Mouse (Mus musculus): ENCODE results near the gene Inpp5f. TPM values are rescaled to one million over a fixed set of nuclear protein-coding genes. Genes with fewer than 3 reads are reported as not detected.

The Inpp5f gene
- total and polyA plus RNA-seq, 3 experiments, result 7.6 to 44.0 (median 23.8) TPM

DNA sequence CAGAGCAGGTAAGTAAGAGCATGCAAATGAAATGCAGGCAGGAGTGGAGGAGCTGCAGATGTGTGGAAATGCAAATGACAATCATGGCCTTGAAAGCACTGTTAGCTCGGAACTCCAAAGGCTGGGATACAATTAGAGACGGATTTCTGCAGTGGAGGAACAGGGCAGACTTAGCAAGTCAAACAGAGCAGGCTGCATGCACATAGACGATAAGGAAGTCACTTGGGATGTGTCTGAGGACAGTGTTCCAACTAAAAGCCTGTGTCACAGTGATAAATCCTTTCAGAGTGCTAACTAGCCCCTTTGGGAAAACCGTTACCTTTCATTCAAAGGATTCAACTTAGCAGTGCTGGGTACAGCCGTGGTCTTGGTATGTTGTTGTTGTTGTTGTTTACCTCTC, 56.7 kb downstream of the Inpp5f start:
- no peak for ATAC-seq (ENCODE audit: extremely low read depth, insufficient number of reproducible peaks, low FRiP score, poor library complexity, severe bottlenecking)
- Histone ChIP-seq H3K27me3 (ENCODE audit: insufficient read depth, low read length) (no peaks in the 10 kb centered on the region), H3K4me1 (ENCODE audit: insufficient read depth, low read depth, low read length) (peaks cover 62% of the 10 kb centered on the region), H3K36me3 (replicated peaks) (peaks cover 51% of the 10 kb centered on the region), H3K4me3 (ENCODE audit: low read depth, low read length) (no peak overlapping the region), H3K9me3 (replicated peaks) (peaks cover 3% of the 10 kb centered on the region; the same call in 1 of the 2 replicates)
- DNase-seq (ENCODE audit: low spot score), result no peak
- TF ChIP-seq TAL1 (conservative IDR thresholded peaks at IDR 0.05; ENCODE audit: low read depth, low read length) (peak; percentile 47), POLR2AphosphoS5 (IDR thresholded peaks at IDR 0.05; ENCODE audit: insufficient replicate concordance, low read depth, low read length) (no peak), GATA2 (IDR thresholded peaks at IDR 0.05; ENCODE audit: borderline replicate concordance, low read depth, low read length) (no peak)

DNA sequence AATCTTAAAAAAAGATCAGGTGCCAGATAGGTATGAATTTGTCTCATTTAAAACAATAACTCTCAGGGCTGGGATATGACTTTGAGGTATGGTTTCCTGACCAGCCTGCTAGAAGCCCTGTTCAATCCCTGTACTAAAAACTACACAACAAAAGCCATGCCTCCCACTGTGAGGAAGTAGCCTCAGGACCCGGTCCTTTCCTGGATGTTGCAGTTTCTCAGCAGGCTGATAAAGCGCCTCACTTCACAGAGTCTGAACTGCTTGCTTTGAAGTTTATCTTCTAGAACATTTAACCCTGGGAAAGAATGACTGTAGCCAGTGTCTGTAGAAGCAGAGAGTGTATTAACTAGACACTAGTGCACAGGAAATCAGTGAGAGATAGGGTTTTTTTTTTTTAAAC, 57.7 kb downstream of the Inpp5f start:
- H3K27me3 ChIP-seq (ENCODE audit: insufficient read depth, low read length), result no peaks in the 10 kb centered on the region
- ATAC-seq (ENCODE audit: extremely low read depth, insufficient number of reproducible peaks, low FRiP score, poor library complexity, severe bottlenecking) (no peak), DNase-seq (ENCODE audit: low spot score) (no peak)
- H3K9me3 ChIP-seq (replicated peaks), result peaks cover 3% of the 10 kb centered on the region; the same call in 1 of the 2 replicates
- no peak for TF ChIP-seq POLR2AphosphoS5 (IDR thresholded peaks at IDR 0.05; ENCODE audit: insufficient replicate concordance, low read depth, low read length)
- TF ChIP-seq GATA2 (IDR thresholded peaks at IDR 0.05; ENCODE audit: borderline replicate concordance, low read depth, low read length), result no peak
- no peak for TF ChIP-seq TAL1 (conservative IDR thresholded peaks at IDR 0.05; ENCODE audit: low read depth, low read length)
- no peak for TF ChIP-seq CTCF (IDR thresholded peaks at IDR 0.05; ENCODE audit: low read depth, low read length)
- no peak for TF ChIP-seq GATA1 (IDR thresholded peaks at IDR 0.05; ENCODE audit: borderline replicate concordance, low read length)
- H3K36me3 ChIP-seq (replicated peaks), result peaks cover 50% of the 10 kb centered on the region
- H3K4me3 ChIP-seq (ENCODE audit: low read depth, low read length), result no peak overlapping the region
- peaks cover 70% of the 10 kb centered on the region for H3K4me1 ChIP-seq (ENCODE audit: insufficient read depth, low read depth, low read length)

DNA sequence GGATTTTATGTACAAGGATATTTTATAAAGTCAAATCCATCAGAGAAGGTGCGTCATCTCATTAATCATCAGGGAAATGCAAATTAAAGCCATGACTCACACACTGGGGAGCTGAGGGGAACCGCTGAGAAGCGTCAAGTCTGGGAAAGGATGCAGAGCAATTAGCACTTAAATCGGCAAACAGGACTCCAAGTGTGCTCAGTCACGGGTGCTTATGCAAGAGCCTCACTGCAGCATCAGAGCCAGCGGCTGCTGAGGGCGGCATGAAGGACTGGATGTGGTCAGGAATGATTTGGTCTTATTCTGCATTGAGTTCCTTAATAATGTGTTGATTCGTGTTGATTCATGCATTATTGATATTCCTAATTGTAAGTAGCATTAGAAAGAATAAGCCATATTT, 60.8 kb downstream of the Inpp5f start:
- TF ChIP-seq GATA1 (IDR thresholded peaks at IDR 0.05; ENCODE audit: borderline replicate concordance, low read length) (no peak), GATA2 (IDR thresholded peaks at IDR 0.05; ENCODE audit: borderline replicate concordance, low read depth, low read length) (no peak), TAL1 (conservative IDR thresholded peaks at IDR 0.05; ENCODE audit: low read depth, low read length) (no peak), POLR2AphosphoS5 (IDR thresholded peaks at IDR 0.05; ENCODE audit: insufficient replicate concordance, low read depth, low read length) (no peak), CTCF (IDR thresholded peaks at IDR 0.05; ENCODE audit: low read depth, low read length) (no peak)
- DNase-seq (ENCODE audit: low spot score), result no peak
- H3K36me3 ChIP-seq (replicated peaks), result peaks cover 53% of the 10 kb centered on the region
- peaks cover 39% of the 10 kb centered on the region for H3K4me1 ChIP-seq (ENCODE audit: insufficient read depth, low read depth, low read length)
- peak overlapping the region; percentile 59 for H3K4me3 ChIP-seq (ENCODE audit: low read depth, low read length)
- H3K9me3 ChIP-seq (replicated peaks), result peaks cover 3% of the 10 kb centered on the region; the same call in 1 of the 2 replicates
- no peaks in the 10 kb centered on the region for H3K27me3 ChIP-seq (ENCODE audit: insufficient read depth, low read length)
- ATAC-seq (ENCODE audit: extremely low read depth, insufficient number of reproducible peaks, low FRiP score, poor library complexity, severe bottlenecking), result no peak

DNA sequence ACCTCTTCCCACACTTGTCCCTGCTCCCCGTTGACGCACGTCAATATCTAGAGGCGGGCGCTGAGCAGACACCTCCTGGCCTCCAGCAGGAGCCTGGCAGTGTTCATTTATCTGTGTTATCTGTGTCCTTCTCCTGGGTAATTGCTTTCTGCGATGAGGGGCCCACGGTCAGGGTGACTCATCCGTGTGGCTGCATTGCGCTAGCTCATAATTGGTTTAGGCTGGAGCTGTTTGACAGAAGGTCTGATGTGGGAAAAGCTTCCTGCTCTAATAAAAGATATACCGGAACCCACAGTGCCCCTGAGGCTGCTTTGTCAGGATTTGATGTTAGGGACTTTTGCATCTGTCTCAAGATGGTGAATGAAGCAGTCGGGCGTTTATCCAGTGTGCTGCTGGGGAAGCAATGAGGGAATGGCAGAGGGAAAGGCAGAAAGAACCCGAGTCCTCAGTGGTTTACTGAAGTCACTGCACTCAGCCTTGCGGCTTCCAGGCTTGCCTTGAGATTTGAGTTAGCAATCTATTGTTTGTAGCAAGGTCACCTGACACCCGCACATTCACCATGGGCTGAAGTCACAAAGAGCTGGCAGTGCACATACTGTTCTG, 61.4 kb downstream of the Inpp5f start:
- peaks cover 34% of the 10 kb centered on the region for H3K4me1 ChIP-seq (ENCODE audit: insufficient read depth, low read depth, low read length)
- peak; percentile 73 for DNase-seq (ENCODE audit: low spot score)

DNA sequence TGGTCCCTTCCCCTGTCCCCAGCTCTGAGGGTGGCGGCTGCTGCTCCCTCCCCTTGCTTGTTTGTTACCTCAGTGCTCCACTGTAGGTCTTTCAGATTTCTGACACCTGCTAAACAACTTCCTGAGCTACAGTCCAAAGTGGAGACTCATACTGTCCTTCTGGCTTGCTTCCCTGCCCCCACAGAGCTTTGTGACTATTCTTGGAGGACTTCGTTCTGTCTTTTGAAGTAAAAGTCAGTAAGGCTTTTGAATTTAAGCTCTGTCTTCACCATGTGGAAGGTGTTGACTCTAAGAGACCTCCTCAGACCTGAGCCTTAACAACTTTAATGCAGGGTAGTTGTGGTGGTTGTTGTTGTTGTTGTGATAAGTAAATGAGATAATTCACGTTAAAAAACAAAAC, 67.4 kb downstream of the Inpp5f start:
- H3K27me3 ChIP-seq (ENCODE audit: insufficient read depth, low read length), result no peaks in the 10 kb centered on the region
- H3K9me3 ChIP-seq (replicated peaks), result peaks cover 3% of the 10 kb centered on the region; the same call in 1 of the 2 replicates
- ATAC-seq (ENCODE audit: extremely low read depth, insufficient number of reproducible peaks, low FRiP score, poor library complexity, severe bottlenecking), result no peak
- peaks cover 60% of the 10 kb centered on the region for H3K36me3 ChIP-seq (replicated peaks)
- TF ChIP-seq GATA1 (IDR thresholded peaks at IDR 0.05; ENCODE audit: borderline replicate concordance, low read length) (no peak), CTCF (IDR thresholded peaks at IDR 0.05; ENCODE audit: low read depth, low read length) (no peak), TAL1 (conservative IDR thresholded peaks at IDR 0.05; ENCODE audit: low read depth, low read length) (no peak), POLR2AphosphoS5 (IDR thresholded peaks at IDR 0.05; ENCODE audit: insufficient replicate concordance, low read depth, low read length) (no peak), GATA2 (IDR thresholded peaks at IDR 0.05; ENCODE audit: borderline replicate concordance, low read depth, low read length) (no peak)
- no peak overlapping the region for H3K4me3 ChIP-seq (ENCODE audit: low read depth, low read length)
- peaks cover 6% of the 10 kb centered on the region for H3K4me1 ChIP-seq (ENCODE audit: insufficient read depth, low read depth, low read length)
- no peak for DNase-seq (ENCODE audit: low spot score)

More for the DNA sequence above, 61.4 kb downstream of the Inpp5f start:
- peak; percentile 98 for ATAC-seq (ENCODE audit: extremely low read depth, insufficient number of reproducible peaks, low FRiP score, poor library complexity, severe bottlenecking)
- H3K9me3 ChIP-seq (replicated peaks), result peaks cover 3% of the 10 kb centered on the region; the same call in 1 of the 2 replicates
- no peaks in the 10 kb centered on the region for H3K27me3 ChIP-seq (ENCODE audit: insufficient read depth, low read length)
- peak overlapping the region; percentile 59 for H3K4me3 ChIP-seq (ENCODE audit: low read depth, low read length)
- TF ChIP-seq TAL1 (conservative IDR thresholded peaks at IDR 0.05; ENCODE audit: low read depth, low read length), result no peak
- no peak for TF ChIP-seq CTCF (IDR thresholded peaks at IDR 0.05; ENCODE audit: low read depth, low read length)
- no peak for TF ChIP-seq GATA2 (IDR thresholded peaks at IDR 0.05; ENCODE audit: borderline replicate concordance, low read depth, low read length)
- no peak for TF ChIP-seq POLR2AphosphoS5 (IDR thresholded peaks at IDR 0.05; ENCODE audit: insufficient replicate concordance, low read depth, low read length)
- no peak for TF ChIP-seq GATA1 (IDR thresholded peaks at IDR 0.05; ENCODE audit: borderline replicate concordance, low read length)
- peaks cover 53% of the 10 kb centered on the region for H3K36me3 ChIP-seq (replicated peaks)

DNA sequence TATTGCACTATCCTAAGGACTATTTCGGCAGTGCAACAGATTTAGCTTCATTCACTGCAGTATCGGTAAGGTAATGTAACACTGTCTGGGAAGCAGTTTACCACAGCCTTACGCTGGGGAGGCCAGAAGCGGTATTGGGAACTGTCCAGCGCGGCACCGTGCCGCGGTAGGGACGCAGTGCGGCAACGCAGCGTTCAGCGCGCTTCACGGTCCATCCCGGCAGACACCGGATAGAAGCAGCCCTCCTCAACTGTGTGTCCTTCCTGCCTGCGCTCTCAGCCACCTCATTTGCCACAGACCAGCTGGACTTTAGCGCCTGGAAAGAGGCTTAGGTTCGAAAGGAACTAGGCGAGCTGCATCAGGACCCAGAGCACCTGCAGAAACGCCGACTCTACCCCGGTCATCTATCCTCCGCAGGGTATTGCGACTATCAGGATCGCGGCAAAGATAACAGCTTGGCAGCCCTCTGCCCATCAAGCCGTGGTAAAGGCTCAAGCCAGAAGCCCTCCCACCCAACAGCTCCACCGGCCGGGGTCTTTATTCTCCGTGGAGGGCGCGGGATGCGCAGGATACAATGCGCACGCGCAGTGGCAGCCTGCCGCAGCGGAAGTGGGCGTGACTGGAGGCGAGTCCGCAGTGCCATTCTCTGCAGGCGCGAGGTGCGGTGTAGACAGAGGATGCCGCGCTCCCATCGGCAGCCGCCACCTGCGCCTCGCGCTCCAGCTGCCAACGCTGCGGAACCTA, 76.9 kb downstream of the Inpp5f start:
- H3K9me3 ChIP-seq (replicated peaks), result peaks cover 4% of the 10 kb centered on the region
- DNase-seq (ENCODE audit: low spot score), result peak; percentile 22
- H3K27me3 ChIP-seq (ENCODE audit: insufficient read depth, low read length), result no peaks in the 10 kb centered on the region
- 0 out of 2 replicates have a peak, but pooled peaks have one; percentile 24 for ATAC-seq (ENCODE audit: extremely low read depth, insufficient number of reproducible peaks, low FRiP score, poor library complexity, severe bottlenecking)
- H3K36me3 ChIP-seq (replicated peaks), result peaks cover 74% of the 10 kb centered on the region
- peaks cover 25% of the 10 kb centered on the region for H3K4me1 ChIP-seq (ENCODE audit: insufficient read depth, low read depth, low read length)
- TF ChIP-seq GATA2 (IDR thresholded peaks at IDR 0.05; ENCODE audit: borderline replicate concordance, low read depth, low read length) (no peak), GATA1 (IDR thresholded peaks at IDR 0.05; ENCODE audit: borderline replicate concordance, low read length) (no peak), TAL1 (conservative IDR thresholded peaks at IDR 0.05; ENCODE audit: low read depth, low read length) (no peak), CTCF (IDR thresholded peaks at IDR 0.05; ENCODE audit: low read depth, low read length) (no peak), POLR2AphosphoS5 (IDR thresholded peaks at IDR 0.05; ENCODE audit: insufficient replicate concordance, low read depth, low read length) (no peak)
- H3K4me3 ChIP-seq (ENCODE audit: low read depth, low read length), result peak overlapping the region; percentile 69

Measured in G1E (cell line).